Mouse (Mus musculus): ENCODE measurements around the gene St5.

The St5 gene

GRCm38 (mm10) chr7:109528356-109528755, 175.0 kb downstream of the St5 start:
- DNase-seq (ENCODE audit: low read depth, low spot score) = peak; percentile 47

- no peak for DNase-seq (ENCODE audit: low read depth, low spot score)
Observed at GRCm38 (mm10) chr7:109527536-109527935, 175.9 kb downstream of the St5 start.

- DNase-seq (ENCODE audit: low read depth, low spot score) = no peak
Observed at GRCm38 (mm10) chr7:109525740-109526663, 177.4 kb downstream of the St5 start.

GRCm38 (mm10) chr7:109524763-109525162, 178.6 kb downstream of the St5 start:
- no peak for DNase-seq (ENCODE audit: low read depth, low spot score)

- no peak for DNase-seq (ENCODE audit: low read depth, low spot score)
Observed at GRCm38 (mm10) chr7:109524442-109524744, 179.0 kb downstream of the St5 start.

- peak; percentile 59 for DNase-seq (ENCODE audit: low read depth, low spot score)
Observed at GRCm38 (mm10) chr7:109523741-109524441, 179.5 kb downstream of the St5 start.

GRCm38 (mm10) chr7:109523304-109523703, 180.1 kb downstream of the St5 start:
- DNase-seq (ENCODE audit: low read depth, low spot score) = no peak

- no peak for DNase-seq (ENCODE audit: low read depth, low spot score)
Observed at GRCm38 (mm10) chr7:109522084-109522483, 181.3 kb downstream of the St5 start.

- no peak for DNase-seq (ENCODE audit: low read depth, low spot score)
Observed at GRCm38 (mm10) chr7:109519936-109520335, 183.5 kb downstream of the St5 start.

GRCm38 (mm10) chr7:109518838-109519696, 184.3 kb downstream of the St5 start, which contains the start of gene Rpl27a:
TSS of gene Rpl27a (plus strand) at chr7:109519147.
- peak; percentile 99 for DNase-seq (ENCODE audit: low read depth, low spot score)

- DNase-seq (ENCODE audit: low read depth, low spot score) = no peak
Observed at GRCm38 (mm10) chr7:109518036-109518681, 185.2 kb downstream of the St5 start.

- no peak for DNase-seq (ENCODE audit: low read depth, low spot score)
Observed at GRCm38 (mm10) chr7:109516500-109516899, 186.9 kb downstream of the St5 start.

- DNase-seq (ENCODE audit: low read depth, low spot score) = no peak
Observed at GRCm38 (mm10) chr7:109511838-109512237, 191.6 kb downstream of the St5 start.

- DNase-seq (ENCODE audit: low read depth, low spot score) = no peak
Observed at GRCm38 (mm10) chr7:109510799-109511198, 192.6 kb downstream of the St5 start.

- no peak for DNase-seq (ENCODE audit: low read depth, low spot score)
Observed at GRCm38 (mm10) chr7:109508034-109508433, 195.4 kb downstream of the St5 start, which contains the start of gene Trim66. TSS of gene Trim66 (minus strand) at chr7:109508134.

- DNase-seq (ENCODE audit: low read depth, low spot score) = no peak
Observed at GRCm38 (mm10) chr7:109507572-109507971, 195.8 kb downstream of the St5 start.

GRCm38 (mm10) chr7:109507119-109507518, 196.3 kb downstream of the St5 start:
- DNase-seq (ENCODE audit: low read depth, low spot score) = no peak

- DNase-seq (ENCODE audit: low read depth, low spot score) = no peak
Observed at GRCm38 (mm10) chr7:109497507-109497906, 205.9 kb downstream of the St5 start.

GRCm38 (mm10) chr7:109493319-109494316, 209.8 kb downstream of the St5 start:
- DNase-seq (ENCODE audit: low read depth, low spot score) = peak; percentile 91
